Mouse (Mus musculus): ENCODE measurements at regions not wholly inside any gene's neighbourhood (a gene's known extent, or its start where the extent isn't known, plus 50 kb on each side); places are given as distances from the start of the nearest gene placed in this dataset.
A peak's percentile ranks its signal among the peaks of the same experiment; 100 is the strongest.

- no peak overlapping the region for H3K4me2 ChIP-seq (replicated peaks; ENCODE audit: low read depth)
- 10% methylated on average over 4 of the region's 4 CpGs for WGBS
- H3K9ac ChIP-seq (ENCODE audit: low read length): no peak overlapping the region
- TF ChIP-seq CTCF (IDR thresholded peaks at IDR 0.05; ENCODE audit: low read depth): no peak
- no peak for TF ChIP-seq EP300 (optimal IDR thresholded peaks at IDR 0.05)
- H3K4me3 ChIP-seq (ENCODE audit: low read depth, low read length): no peak overlapping the region
- no peaks in the 10 kb centered on the region for H3K9me3 ChIP-seq (ENCODE audit: control insufficient read depth, low read length)
- no peaks in the 10 kb centered on the region for H3K36me3 ChIP-seq (ENCODE audit: control insufficient read depth, insufficient read depth, low read length)
- no peak overlapping the region for H3K27ac ChIP-seq (replicated peaks)
- H3K27me3 ChIP-seq (ENCODE audit: control insufficient read depth, insufficient read depth, low read length): no peaks in the 10 kb centered on the region
- ATAC-seq (ENCODE audit: low FRiP score, low TSS enrichment) (peak; percentile 60; the same call in 1 of the 2 replicates), DNase-seq (ENCODE audit: low spot score) (peak; percentile 44)
- no peaks in the 10 kb centered on the region for H3K4me1 ChIP-seq (replicated peaks; ENCODE audit: control insufficient read depth, insufficient read depth)
Measured at GRCm38 (mm10) chr11:112722936-112723335, 59.1 kb upstream of the Sox9 start.

- peak; percentile 51 for DNase-seq (ENCODE audit: low spot score)
- TF ChIP-seq EP300 (optimal IDR thresholded peaks at IDR 0.05): no peak
- no peak for TF ChIP-seq CTCF (IDR thresholded peaks at IDR 0.05; ENCODE audit: low read depth)
- Histone ChIP-seq H3K4me1 (replicated peaks; ENCODE audit: control insufficient read depth, insufficient read depth) (no peaks in the 10 kb centered on the region), H3K4me2 (replicated peaks; ENCODE audit: low read depth) (no peak overlapping the region), H3K36me3 (ENCODE audit: control insufficient read depth, insufficient read depth, low read length) (no peaks in the 10 kb centered on the region), H3K9me3 (ENCODE audit: control insufficient read depth, low read length) (no peaks in the 10 kb centered on the region), H3K4me3 (ENCODE audit: low read depth, low read length) (no peak overlapping the region), H3K9ac (ENCODE audit: low read length) (no peak overlapping the region), H3K27me3 (ENCODE audit: control insufficient read depth, insufficient read depth, low read length) (no peaks in the 10 kb centered on the region), H3K27ac (replicated peaks) (no peak overlapping the region)
- ATAC-seq (ENCODE audit: low FRiP score, low TSS enrichment): no peak
- WGBS: 21% methylated on average over 15 of the region's 15 CpGs
Measured at GRCm38 (mm10) chr11:112728154-112728952, 53.7 kb upstream of the Sox9 start.
